Mouse (Mus musculus) MEL (cell line): ENCODE results near the gene Inmt.

Experiments
- CHD2 ChIP-seq: IDR thresholded peaks from 2 replicates; pipeline ENCODE4 v1.6.1; 2011; ENCODE audit warnings: low read length, improper control_type of control experiment
- CTCF ChIP-seq, 3 experiments: IDR thresholded peaks in 2 of 3; conservative IDR thresholded peaks in 1 of 3; 2 replicates each; pipeline ENCODE4 v1.5.1; 2011 to 2012; ENCODE audit warnings: low read length in 3 of 3, low read depth in 2 of 3, mild to moderate bottlenecking in 2 of 3, improper control_type of control experiment in 1 of 3, inconsistent platforms in 1 of 3, mixed read lengths in 1 of 3, moderate library complexity in 1 of 3; ENCODE audit not compliant: control insufficient read depth in 1 of 3, insufficient read depth in 1 of 3, poor library complexity in 1 of 3, severe bottlenecking in 1 of 3
- GATA1 ChIP-seq: IDR thresholded peaks from 2 replicates; pipeline ENCODE4 v1.6.1; 2011; ENCODE audit warnings: low read depth, low read length, improper control_type of control experiment
- MAX ChIP-seq: IDR thresholded peaks from 2 replicates; pipeline ENCODE4 v1.6.1; 2011; ENCODE audit warnings: low read length, improper control_type of control experiment
- MEF2A ChIP-seq: IDR thresholded peaks from 2 replicates; pipeline ENCODE4 v1.6.1; 2014; ENCODE audit warnings: low read depth, mild to moderate bottlenecking, inconsistent platforms, low read length, improper control_type of control experiment; ENCODE audit not compliant: poor library complexity, insufficient replicate concordance, severe bottlenecking; ENCODE audit errors: extremely low read depth
- MXI1 ChIP-seq: IDR thresholded peaks from 2 replicates; pipeline ENCODE4 v1.6.1; 2011; ENCODE audit warnings: mild to moderate bottlenecking, low read depth, low read length, improper control_type of control experiment
- POLR2AphosphoS2 ChIP-seq: IDR thresholded peaks from 2 replicates; pipeline ENCODE4 v1.6.1; 2011; ENCODE audit warnings: low read length, improper control_type of control experiment
- POLR2AphosphoS5 ChIP-seq: IDR thresholded peaks from 2 replicates; pipeline ENCODE4 v1.6.1; 2012; ENCODE audit warnings: low read depth, borderline replicate concordance, mild to moderate bottlenecking, inconsistent platforms, low read length, moderate library complexity, mixed read lengths
- SMC3 ChIP-seq: IDR thresholded peaks from 2 replicates; pipeline ENCODE4 v1.6.1; 2011; ENCODE audit warnings: low read depth, low read length, improper control_type of control experiment
- TBP ChIP-seq: IDR thresholded peaks from 2 replicates; pipeline ENCODE4 v1.8.0; 2011; ENCODE audit warnings: low read depth, low read length, improper control_type of control experiment

DNA sequence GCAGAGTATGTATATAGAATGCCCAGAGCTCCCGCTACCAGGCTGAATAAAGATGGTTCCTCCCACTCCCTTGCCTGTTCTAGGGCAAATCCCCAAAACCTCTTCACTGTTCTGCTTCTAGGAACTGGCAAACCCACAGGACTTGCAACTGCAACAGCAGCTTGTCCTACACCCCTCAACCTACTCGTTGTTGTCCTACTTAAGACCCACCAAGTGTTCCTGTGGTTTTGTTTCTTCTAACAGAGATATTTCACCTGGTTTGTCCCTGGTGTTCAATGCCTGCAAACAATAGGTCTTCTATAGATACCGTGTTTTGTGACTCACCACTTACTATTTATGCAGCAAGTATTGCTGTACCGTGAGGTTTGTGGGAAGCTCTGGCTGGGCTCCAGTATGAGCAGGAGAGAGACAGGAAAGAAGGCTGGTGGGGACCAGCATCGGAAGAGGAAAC is 13.5 kb downstream of the Inmt start:
- TF ChIP-seq MAX (no peak), GATA1 (no peak), CTCF (IDR thresholded peaks at IDR 0.05 in 2 of 3, conservative IDR thresholded peaks at IDR 0.05 in 1 of 3; ENCODE audit: control insufficient read depth in 1 of 3, insufficient read depth in 1 of 3, low read depth in 2 of 3, low read length in 3 of 3, poor library complexity in 1 of 3, severe bottlenecking in 1 of 3) (no peak), MXI1 (no peak), POLR2AphosphoS2 (no peak), SMC3 (no peak), MEF2A (no peak), TBP (no peak), CHD2 (no peak), POLR2AphosphoS5 (no peak)
